Mouse (Mus musculus): Measurements from ENCODE around the gene Whamm.

Gene Whamm

DNA sequence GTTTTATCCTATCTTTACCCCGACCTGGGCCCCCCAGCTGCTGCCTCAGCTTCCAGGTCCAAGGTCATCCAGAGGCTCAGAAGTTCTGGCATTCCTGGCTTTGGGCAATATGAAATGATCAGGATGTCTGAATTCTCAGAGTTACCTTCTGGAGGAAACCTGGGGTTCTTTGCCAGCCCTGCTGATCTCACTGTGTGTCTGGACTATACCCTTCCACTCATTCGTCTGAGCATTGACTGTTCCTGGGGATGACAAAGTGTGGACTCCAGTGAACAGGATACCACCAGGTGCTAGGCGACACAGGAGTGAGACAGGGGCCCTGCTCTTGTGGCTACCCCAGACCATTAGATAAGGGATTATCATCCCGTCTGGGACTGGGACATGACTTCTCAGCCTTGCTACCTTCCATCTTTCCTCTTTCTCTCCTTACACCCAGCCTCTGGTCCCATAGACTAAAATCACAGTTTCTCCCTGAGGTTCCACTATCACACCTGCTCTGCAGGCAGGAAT lies 7.5 kb upstream of the Whamm start:
- DNase-seq (ENCODE audit: low spot score): no peak

DNA sequence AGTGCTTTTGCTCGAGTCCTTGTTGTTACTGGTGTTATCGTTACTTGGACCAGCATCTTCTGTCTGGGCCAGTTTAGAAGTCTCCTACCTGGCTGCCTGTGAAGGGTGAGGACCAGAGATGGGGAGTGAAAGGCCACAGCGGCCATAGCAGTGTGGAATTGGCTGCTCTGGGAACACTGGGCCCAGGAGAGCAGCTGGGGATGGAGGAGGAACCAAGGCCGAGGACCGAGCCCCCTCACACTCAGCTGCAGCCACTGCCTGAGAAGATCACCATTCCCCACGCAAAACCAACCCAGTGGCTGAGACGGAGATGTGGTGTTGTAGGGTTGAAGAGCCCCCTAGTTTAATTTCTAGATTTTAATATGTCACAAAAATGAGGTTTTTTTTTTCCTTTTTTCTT lies 6.3 kb upstream of the Whamm start:
- no peak for DNase-seq (ENCODE audit: low spot score)

DNA sequence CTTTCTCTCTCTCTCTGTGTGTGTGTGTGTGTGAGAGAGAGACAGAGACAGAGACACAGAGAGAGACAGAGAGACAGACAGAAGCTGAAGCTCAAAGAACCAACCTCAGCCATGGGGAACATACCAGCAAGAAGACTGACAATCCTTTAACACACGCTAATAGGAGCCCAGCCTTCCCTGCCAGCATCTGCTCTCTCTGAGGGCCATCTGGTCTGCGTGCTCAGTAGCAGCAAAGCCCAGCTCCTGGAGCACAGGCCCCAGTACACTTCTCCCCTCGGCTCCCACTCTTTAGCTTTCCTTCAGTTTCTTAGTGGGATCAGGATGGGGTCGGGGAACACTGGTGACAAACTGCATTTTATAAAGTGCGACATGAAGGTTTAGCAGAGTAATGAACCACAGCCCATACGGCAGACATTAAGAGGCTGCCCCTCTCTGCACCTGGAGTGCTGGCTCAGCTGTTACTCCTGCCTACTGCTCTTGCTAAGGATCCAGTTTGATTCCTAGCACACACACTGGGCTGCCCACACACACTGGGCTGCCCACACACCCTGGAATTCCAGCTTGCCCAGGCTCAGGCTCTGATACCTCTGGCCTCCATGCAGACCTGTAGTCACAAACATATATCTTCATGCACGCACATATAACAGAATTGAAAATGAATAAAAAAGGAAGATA lies 5.5 kb upstream of the Whamm start:
- no peak for DNase-seq (ENCODE audit: low spot score)

DNA sequence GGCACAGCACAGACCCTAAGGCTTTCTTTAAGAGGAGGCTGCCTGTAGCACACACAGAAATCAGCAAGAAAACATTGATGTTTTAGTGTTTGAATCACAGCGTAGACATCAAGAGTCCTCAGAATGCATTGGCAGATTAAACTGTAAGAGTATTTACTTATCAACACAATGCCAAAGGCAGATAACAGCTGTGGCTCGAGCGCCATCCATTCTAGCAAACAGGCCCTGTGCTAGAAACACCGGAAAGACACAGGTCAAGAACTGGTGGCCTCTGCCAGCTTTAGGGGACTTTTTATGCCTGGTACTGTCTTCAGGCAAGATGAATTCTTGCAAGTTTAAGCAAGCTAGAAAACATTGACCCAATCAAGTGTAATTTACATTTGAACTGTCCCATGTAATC lies 4.7 kb upstream of the Whamm start:
- no peak for DNase-seq (ENCODE audit: low spot score)

DNA sequence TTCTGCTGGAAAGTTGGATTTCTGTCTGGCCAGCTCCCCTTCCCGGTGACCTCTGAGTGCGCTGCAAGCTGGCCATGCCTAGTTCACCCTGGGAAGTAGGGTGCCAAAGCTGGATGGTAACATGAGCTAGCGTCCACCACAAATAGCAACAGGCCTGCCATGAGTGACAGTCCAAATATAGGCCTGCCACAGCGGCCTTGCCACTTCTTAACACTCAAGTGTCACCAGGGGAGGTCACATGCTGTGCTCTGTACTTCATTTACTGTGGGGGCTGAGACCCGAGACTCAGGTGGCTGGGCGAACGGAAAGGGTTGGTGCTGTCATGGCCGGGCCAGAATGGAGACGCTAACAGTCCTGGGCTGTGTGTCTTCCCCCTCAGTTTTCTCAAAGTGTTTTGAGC lies 4.2 kb upstream of the Whamm start, which contains the start of gene Fsd2:
Gene Fsd2, minus strand, starts transcription at position 53 of the 400 bp plus-strand sequence.
- DNase-seq (ENCODE audit: low spot score): no peak

- DNase-seq (ENCODE audit: low spot score): no peak
Measured at GRCm38 (mm10) chr7:81567396-81567795, 3.7 kb upstream of the Whamm start.

DNA sequence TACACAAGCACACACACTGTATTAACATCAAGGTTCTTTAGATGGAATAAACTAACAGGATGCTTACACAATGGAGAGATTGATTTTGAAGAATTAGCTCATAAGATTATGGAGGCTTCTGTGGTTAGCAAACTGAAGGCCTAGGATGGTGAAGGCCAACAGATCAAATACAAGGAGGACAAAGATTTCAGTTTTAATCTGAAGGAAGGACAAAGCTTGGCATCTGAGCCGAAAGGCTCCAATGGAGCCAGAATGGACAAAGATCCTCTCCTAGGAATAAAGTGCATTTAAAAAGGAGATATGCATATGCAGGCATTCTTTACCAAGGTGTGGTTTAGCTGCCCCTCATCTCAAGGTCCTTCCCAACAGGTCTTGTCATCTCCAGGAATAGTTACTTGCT lies 1.2 kb upstream of the Whamm start:
- no peak for DNase-seq (ENCODE audit: low spot score)

- DNase-seq (ENCODE audit: low spot score): no peak
Measured at GRCm38 (mm10) chr7:81570271-81570670, 795 bp upstream of the Whamm start.

GRCm38 (mm10) chr7:81570752-81571107 lies 336 bp upstream of the Whamm start:
- no peak for DNase-seq (ENCODE audit: low spot score)

DNA sequence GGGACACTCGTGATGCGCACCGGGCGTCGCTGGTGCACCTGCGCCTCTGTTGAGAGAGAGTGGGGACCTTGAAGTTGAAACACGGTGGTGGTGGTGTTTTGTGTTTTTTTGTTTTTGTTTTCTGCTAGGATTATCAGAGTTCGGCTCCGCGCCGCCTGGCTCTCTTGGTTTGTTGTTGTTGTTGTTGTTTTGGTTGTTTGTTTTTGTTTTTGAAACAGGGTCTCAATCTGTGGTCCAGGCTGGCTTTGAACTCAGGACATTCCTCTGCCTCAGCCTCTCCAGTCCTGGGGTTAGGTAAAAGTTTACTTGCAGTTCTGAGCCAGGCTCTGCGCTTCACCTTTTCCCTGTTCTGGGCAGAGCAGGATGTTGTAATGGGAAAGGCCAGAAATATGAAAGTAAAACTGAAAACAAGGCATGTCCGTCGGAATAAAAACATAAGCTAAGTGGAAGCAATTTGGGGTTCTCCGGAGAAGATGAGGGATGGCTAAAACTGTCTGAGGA lies 925 bp downstream of the Whamm start:
- DNase-seq (ENCODE audit: low spot score): no peak

GRCm38 (mm10) chr7:81572610-81573268 lies 1.7 kb downstream of the Whamm start:
- no peak for DNase-seq (ENCODE audit: low spot score)

DNA sequence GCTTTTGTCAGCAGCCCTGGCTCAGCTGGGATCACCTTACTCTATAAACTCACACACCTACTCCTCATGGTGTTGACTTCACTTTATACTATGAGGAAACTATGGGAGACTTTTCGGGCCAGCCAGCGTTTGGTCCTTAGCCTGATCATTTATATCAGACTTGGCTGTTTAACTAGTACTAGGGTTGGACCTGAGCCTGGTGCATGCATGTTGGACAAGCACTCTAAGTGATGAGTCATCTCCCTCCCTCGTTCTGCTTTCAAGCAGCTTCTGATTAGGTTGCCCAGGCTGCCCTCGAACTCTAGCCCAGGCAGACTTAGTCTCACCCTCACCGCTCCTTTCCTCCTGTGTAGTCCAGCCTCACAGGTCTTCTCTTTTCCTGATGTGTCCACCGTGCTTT lies 2.3 kb downstream of the Whamm start:
- peak; percentile 50 for DNase-seq (ENCODE audit: low spot score)

DNA sequence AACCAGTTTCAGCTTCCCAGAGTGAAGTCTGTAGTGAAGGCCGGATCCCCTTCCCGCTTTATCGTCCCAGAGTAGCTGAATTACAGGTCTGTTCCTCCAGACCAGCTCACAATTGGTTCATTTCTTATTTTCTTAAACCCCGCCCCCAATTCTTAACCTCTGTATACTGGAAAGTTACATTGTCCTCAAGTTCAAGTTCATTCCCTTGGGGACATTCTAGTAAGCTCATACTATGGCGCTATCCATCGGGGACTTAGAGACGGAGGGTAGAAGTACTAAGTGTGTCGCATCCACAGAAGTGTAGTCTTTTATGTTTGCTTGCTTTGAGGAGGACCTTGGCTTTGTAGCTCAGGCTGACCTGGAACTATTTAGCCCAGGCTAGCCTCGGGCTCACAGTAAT lies 2.8 kb downstream of the Whamm start:
- no peak for DNase-seq (ENCODE audit: low spot score)

DNA sequence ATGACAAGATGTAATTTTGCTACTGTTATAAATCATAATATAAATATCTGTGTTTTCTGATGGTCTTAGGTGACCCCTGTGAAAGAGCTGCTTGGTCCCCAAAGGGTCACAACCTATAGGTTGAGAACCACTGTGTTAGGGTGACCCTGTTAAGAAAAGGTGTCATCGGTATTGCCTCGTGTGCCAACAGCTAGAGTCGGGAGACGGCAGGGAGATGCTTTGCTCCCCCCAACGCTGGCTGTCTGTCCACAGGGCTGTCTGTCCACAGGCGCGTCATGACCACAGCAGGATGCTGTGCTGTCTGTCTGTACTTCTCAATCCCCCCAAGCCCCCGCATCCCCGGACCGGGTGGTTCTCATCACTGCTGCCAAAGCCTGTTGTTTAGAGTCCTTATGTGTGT lies 4.5 kb downstream of the Whamm start:
- DNase-seq (ENCODE audit: low spot score): no peak

DNA sequence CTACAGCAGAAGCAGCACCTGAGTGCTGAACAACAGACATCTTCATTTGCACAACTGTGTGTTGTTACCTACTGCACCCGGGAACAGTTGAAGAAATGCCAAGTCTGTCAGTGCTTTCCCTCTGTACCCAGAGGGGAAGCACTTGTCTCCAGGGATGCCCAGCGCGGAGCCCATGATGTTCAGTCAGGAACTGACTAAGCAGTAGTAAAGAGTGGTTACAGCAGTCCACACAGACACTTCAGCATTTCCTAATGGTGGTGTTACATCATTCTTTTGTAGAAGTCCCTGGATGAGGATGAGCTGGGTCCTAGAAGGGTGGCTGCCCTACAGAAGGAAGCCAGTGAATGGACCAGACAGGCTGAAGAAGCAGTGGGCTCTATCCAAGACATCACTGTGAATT lies 6.8 kb downstream of the Whamm start:
- DNase-seq (ENCODE audit: low spot score): no peak

GRCm38 (mm10) chr7:81578413-81578812 lies 7.3 kb downstream of the Whamm start:
- no peak for DNase-seq (ENCODE audit: low spot score)

- no peak for DNase-seq (ENCODE audit: low spot score)
Measured at GRCm38 (mm10) chr7:81579312-81579711, 8.2 kb downstream of the Whamm start.

GRCm38 (mm10) chr7:81583512-81583911 lies 12.4 kb downstream of the Whamm start:
- DNase-seq (ENCODE audit: low spot score): no peak

DNA sequence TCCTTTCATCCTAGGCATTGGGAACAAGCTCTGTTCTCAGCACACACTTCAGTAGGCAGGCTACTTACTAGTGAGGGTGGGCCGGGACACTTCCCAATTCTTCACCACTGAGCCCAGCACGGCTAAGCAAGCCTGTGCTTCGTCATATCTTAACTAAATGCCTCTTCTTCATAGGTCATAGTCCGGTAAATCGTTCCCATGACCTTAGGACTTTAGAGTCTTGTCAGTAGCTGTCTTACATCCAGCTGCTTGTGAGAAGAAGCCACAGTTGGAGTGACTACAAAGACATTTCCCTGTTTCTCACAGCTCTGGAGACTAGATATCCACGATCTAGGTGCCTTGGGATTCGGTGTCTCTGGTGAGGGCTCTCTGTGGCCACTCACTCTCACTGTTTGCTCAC lies 14.3 kb downstream of the Whamm start:
- no peak for DNase-seq (ENCODE audit: low spot score)

DNA sequence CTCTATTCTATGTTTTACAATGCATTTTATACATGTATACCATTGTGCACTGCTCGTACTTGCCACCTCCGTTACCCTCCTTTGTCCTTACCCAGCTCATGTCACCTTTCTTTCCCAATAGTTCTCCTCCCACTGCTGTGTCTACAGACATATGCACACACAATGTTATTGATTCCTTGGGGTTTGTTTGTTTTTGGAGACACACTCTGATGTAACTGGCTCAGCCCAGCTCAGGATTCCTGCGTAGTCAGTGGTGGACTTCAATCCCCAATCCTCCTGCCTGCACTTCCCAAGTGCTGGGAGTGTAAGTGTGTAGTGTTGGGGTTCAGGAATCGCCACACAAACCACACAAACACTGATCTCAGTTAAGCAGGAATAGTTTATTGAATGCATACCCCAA lies 16.2 kb downstream of the Whamm start:
- no peak for DNase-seq (ENCODE audit: low spot score)

- no peak for DNase-seq (ENCODE audit: low spot score)
Measured at GRCm38 (mm10) chr7:81592686-81593085, 21.6 kb downstream of the Whamm start.

DNA sequence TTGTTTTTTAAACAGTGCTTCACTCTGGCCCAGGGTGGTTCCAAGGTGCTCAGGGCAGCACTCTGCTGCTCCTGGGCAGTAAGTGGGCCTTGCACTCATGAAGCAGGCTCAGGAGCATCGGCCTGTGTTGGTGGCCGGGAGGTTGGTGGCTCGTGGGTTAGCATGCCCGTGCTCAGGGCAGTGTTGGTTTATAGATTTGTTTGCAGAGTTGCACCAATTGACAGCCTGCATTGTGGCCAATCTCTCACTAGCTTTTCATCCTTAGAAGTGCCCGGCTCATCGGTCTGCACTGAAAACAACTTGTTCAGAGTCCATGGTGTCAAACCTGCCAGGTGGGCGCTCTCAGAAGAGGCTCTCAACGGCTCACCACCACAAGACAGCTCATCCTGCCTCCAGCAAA lies 22.3 kb downstream of the Whamm start:
- DNase-seq (ENCODE audit: low spot score): no peak

GRCm38 (mm10) chr7:81595056-81595455 lies 24.0 kb downstream of the Whamm start:
- DNase-seq (ENCODE audit: low spot score): no peak

DNA sequence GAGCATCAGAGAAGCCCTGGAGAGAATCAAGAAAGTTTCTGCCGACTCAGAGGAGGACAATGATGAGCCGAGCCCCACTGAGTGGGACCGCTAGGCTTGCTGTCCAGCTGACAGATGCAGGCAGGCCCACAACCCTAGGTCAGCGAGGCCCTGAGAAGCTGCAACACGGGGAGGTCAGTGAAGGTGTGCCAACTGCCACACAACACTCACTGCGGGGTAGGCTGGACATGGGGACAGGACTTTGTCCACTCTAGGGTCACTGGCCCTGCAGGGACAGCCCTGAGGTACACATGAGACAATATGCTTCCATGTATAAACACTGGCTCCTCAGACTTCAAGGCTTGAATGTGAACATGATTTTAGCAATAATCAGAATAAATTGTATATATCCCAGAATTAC lies 25.0 kb downstream of the Whamm start:
- DNase-seq (ENCODE audit: low spot score): no peak
